Mouse (Mus musculus) G1E (cell line): Measurements from ENCODE around the gene Ppp3ca.

Experiments used
- CTCF ChIP-seq: IDR thresholded peaks from 2 replicates; pipeline ENCODE4 v1.5.1; 2012; ENCODE audit warnings: low read depth, low read length, inconsistent platforms, mixed read lengths
- GATA1 ChIP-seq: IDR thresholded peaks from 2 replicates; pipeline ENCODE4 v1.6.1; 2012; ENCODE audit warnings: borderline replicate concordance, low read length, inconsistent platforms, mixed read lengths
- GATA2 ChIP-seq: IDR thresholded peaks from 2 replicates; pipeline ENCODE4 v1.6.1; 2012; ENCODE audit warnings: low read depth, low read length, inconsistent platforms, borderline replicate concordance
- POLR2AphosphoS5 ChIP-seq: IDR thresholded peaks from 2 replicates; pipeline ENCODE4 v1.6.1; 2012; ENCODE audit warnings: low read depth, low read length, inconsistent platforms; ENCODE audit not compliant: insufficient replicate concordance
- TAL1 ChIP-seq: conservative IDR thresholded peaks from 2 replicates; pipeline ENCODE4 v1.6.1; 2012; ENCODE audit warnings: low read depth, low read length, inconsistent platforms, mixed read lengths

GRCm38 (mm10) chr3:136813886-136814285 lies 144.0 kb downstream of the Ppp3ca start:
- TF ChIP-seq CTCF (no peak), TAL1 (no peak), GATA1 (no peak), GATA2 (no peak), POLR2AphosphoS5 (no peak)
